Mouse (Mus musculus) small intestine, adult 2 months (tissue): ENCODE measurements at regions not wholly inside any gene's neighbourhood (a gene's known extent, or its start where the extent isn't known, plus 50 kb on each side); places are given as distances from the start of the nearest gene placed in this dataset.

Source experiments
- CTCF ChIP-seq: fragments of 200-500 bp; IDR thresholded peaks from 2 replicates; pipeline ENCODE4 v1.5.1; 2012; ENCODE audit warnings: low read depth, mild to moderate bottlenecking, control low read depth, inconsistent platforms, low read length, moderate library complexity, mixed read lengths; ENCODE audit not compliant: insufficient replicate concordance, insufficient read length; ENCODE audit errors: extremely low read depth
- POLR2A ChIP-seq: fragments of 200-500 bp; IDR thresholded peaks from 2 replicates; pipeline ENCODE4 v1.6.1; 2012; ENCODE audit warnings: low read depth, mild to moderate bottlenecking, control low read depth, inconsistent platforms, low read length, moderate library complexity

DNA sequence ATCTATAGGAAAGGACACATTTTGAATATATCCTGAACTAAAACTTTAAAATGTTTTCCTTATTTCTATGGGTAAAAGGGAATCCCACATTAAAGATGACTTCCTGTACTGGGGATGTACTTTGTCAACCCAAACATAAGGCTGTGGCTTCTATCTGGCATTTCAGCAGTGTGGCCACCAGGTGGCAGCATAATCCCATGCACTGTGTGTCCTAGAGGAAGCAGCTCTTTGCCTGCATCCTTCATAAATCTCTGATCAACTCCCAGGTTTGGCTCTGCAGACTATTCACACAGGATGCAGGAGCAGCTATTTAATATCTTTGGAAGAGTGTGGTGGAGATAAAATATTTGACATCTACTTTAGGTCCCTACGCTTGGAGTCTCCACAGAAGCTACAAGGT is 59.1 kb downstream of the Bmp15 start:
- TF ChIP-seq POLR2A (no peak), CTCF (peak; percentile 61; the same call in 1 of the 2 replicates)
